Mouse (Mus musculus) small intestine, adult 2 months (tissue): ENCODE results near the gene Cmtr1.

Experiments used
- CTCF ChIP-seq: fragments of 200-500 bp; IDR thresholded peaks from 2 replicates; pipeline ENCODE4 v1.5.1; 2012; ENCODE audit warnings: low read depth, mild to moderate bottlenecking, control low read depth, inconsistent platforms, low read length, moderate library complexity, mixed read lengths; ENCODE audit not compliant: insufficient replicate concordance, insufficient read length; ENCODE audit errors: extremely low read depth
- POLR2A ChIP-seq: fragments of 200-500 bp; IDR thresholded peaks from 2 replicates; pipeline ENCODE4 v1.6.1; 2012; ENCODE audit warnings: low read depth, mild to moderate bottlenecking, control low read depth, inconsistent platforms, low read length, moderate library complexity

- TF ChIP-seq CTCF (no peak), POLR2A (no peak)
Measured at GRCm38 (mm10) chr17:29720755-29721365, 60.5 kb downstream of the Cmtr1 start.
